Mouse (Mus musculus) forebrain, embryonic 11.5 days (tissue): ENCODE data around the gene Osbpl9. TPM values are rescaled to one million over a fixed set of nuclear protein-coding genes. Genes with fewer than 3 reads are reported as not detected.

Experiments used
- ATAC-seq: fragments of 200-750 bp; cut with Nextera tagmentation; replicated peaks from 2 replicates; pipeline ENCODE4 v1.8.0; 2017; ENCODE audit warnings: moderate TSS enrichment; ENCODE audit not compliant: low FRiP score
- DNase-seq: peaks from one replicate; pipeline ENCODE4 v3.0.0-alpha.2; 2017; ENCODE audit warnings: low spot score
- H3K27ac ChIP-seq: fragments of 300-500 bp; sonication (generic); 2 replicates; pipeline ENCODE4 v1.5.1; 2014; ENCODE audit warnings: low read depth, low read length
- H3K27me3 ChIP-seq: fragments of 300-500 bp; sonication (generic); 2 replicates; pipeline ENCODE4 v1.6.1; 2014; ENCODE audit warnings: mild to moderate bottlenecking, low read length, mixed read lengths; ENCODE audit not compliant: control insufficient read depth, insufficient read depth
- H3K36me3 ChIP-seq: fragments of 300-500 bp; sonication (generic); 2 replicates; pipeline ENCODE4 v1.6.1; 2014; ENCODE audit warnings: mild to moderate bottlenecking, low read length, moderate library complexity, mixed read lengths; ENCODE audit not compliant: control insufficient read depth, insufficient read depth
- H3K4me1 ChIP-seq: fragments of 300-500 bp; sonication (generic); replicated peaks from 2 replicates; pipeline ENCODE4 v1.6.1; 2014; ENCODE audit warnings: low read length, mixed read lengths; ENCODE audit not compliant: control insufficient read depth, insufficient read depth
- H3K4me2 ChIP-seq: fragments of 300-500 bp; sonication (generic); 2 replicates; pipeline ENCODE4 v1.6.1; 2014; ENCODE audit warnings: low read depth, mild to moderate bottlenecking, low read length, moderate library complexity, mixed read lengths; ENCODE audit not compliant: severe bottlenecking
- H3K4me3 ChIP-seq: fragments of 300-500 bp; sonication (generic); 2 replicates; pipeline ENCODE4 v1.5.1; 2014; ENCODE audit warnings: low read depth, low read length
- H3K9ac ChIP-seq: fragments of 300-500 bp; sonication (generic); 2 replicates; pipeline ENCODE4 v1.6.1; 2014; ENCODE audit warnings: low read length
- H3K9me3 ChIP-seq: fragments of 300-500 bp; sonication (generic); 2 replicates; pipeline ENCODE4 v1.6.1; 2016; ENCODE audit warnings: low read length, mixed read lengths; ENCODE audit not compliant: control insufficient read depth
- WGBS: fragments of 180-500 bp; shearing (Covaris S2); extraction: QIAGEN DNeasy Blood & Tissue Kit; methylation state at CpG from one replicate; pipeline ENCODE4 v1.1.7; 2014; 5-methylcytosine and 5-hydroxymethylcytosine counted together
- polyA plus RNA-seq: library from polyadenylated mRNA; unstranded; fragments of >200 nt; fragmentation: Nextera tagmentation; extraction: Ambion mirVana; gene quantifications from 2 replicates; pipeline ENCODE4 v1.2.1, GENCODE M21; 2014

Osbpl9 gene
- polyA plus RNA-seq, 1 experiment from 2014 or later, result 67.7 TPM

DNA sequence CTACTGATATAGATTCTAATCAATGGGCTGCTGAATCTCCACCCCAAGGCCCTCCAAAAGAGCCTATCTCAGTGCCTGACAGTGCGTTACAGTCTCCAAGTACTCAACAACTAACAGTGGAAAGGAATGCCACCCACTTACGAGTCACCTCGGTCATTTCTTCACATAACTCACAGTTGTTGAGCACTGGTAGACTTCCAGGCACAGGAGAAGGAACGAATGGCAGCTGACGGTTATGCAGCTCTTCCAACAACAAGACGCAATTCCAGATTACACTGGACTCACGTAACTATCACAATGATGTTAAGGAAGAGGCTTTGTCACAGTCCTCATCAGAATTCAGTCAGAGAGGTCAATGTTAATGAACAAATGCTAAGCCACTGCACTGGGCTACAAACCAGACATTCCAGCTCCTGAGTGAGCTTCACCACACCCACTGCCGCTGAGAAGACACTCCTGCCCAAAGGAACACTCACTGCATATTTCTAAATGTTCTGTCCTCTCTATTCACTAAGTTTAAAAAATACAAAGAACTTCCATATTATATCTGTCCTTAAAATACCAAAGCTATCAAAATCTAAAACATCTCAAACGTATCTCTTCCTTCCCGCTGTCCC, 70.7 kb downstream of the Osbpl9 start:
- Histone ChIP-seq H3K4me2 (no peak overlapping the region), H3K9ac (no peak overlapping the region), H3K27ac (no peak overlapping the region), H3K27me3 (no peaks in the 10 kb centered on the region), H3K36me3 (no peaks in the 10 kb centered on the region), H3K9me3 (no peaks in the 10 kb centered on the region), H3K4me3 (no peak overlapping the region), H3K4me1 (no peaks in the 10 kb centered on the region)
- DNase-seq, result no peak
- no peak for ATAC-seq
- WGBS, result 93% methylated on average over 10 of the region's 10 CpGs

DNA sequence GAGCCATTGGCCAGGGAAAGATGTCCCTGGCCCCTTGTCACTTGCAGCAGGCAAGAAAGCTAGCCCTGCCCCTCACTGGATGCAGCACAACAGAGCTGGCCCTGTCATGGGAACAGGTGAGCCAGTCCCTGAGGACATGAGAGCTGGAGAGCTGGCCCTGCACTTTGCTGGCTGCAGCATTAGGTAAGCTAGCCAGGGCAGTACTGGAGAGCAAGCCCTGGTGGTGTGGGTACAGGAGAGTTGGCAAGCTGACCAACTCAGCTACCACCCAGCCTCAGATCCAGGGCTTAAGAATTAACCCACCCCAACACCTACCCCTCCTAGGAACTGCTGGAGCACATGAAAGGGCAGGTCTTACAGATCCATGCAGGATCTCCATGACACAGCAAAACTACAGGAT, 73.1 kb downstream of the Osbpl9 start:
- Histone ChIP-seq H3K27me3 (no peaks in the 10 kb centered on the region), H3K4me2 (no peak overlapping the region), H3K9ac (no peak overlapping the region), H3K9me3 (no peaks in the 10 kb centered on the region), H3K36me3 (no peaks in the 10 kb centered on the region), H3K27ac (no peak overlapping the region), H3K4me1 (no peaks in the 10 kb centered on the region), H3K4me3 (no peak overlapping the region)
- ATAC-seq (no peak), DNase-seq (no peak)

GRCm38 (mm10) chr4:109128017-109128416, 74.1 kb downstream of the Osbpl9 start:
- H3K9me3 ChIP-seq, result no peaks in the 10 kb centered on the region
- H3K9ac ChIP-seq, result no peak overlapping the region
- H3K27me3 ChIP-seq, result no peaks in the 10 kb centered on the region
- no peak for ATAC-seq
- H3K4me2 ChIP-seq, result no peak overlapping the region
- no peaks in the 10 kb centered on the region for H3K36me3 ChIP-seq
- H3K4me3 ChIP-seq, result no peak overlapping the region
- H3K4me1 ChIP-seq, result no peaks in the 10 kb centered on the region
- 69% methylated on average over 9 of the region's 9 CpGs for WGBS
- DNase-seq, result no peak
- no peak overlapping the region for H3K27ac ChIP-seq

GRCm38 (mm10) chr4:109126834-109127564, 75.1 kb downstream of the Osbpl9 start:
- DNase-seq (no peak), ATAC-seq (no peak; the same call in 1 of the 2 replicates)
- H3K27me3 ChIP-seq, result no peaks in the 10 kb centered on the region
- H3K4me2 ChIP-seq, result no peak overlapping the region
- no peaks in the 10 kb centered on the region for H3K4me1 ChIP-seq
- no peaks in the 10 kb centered on the region for H3K9me3 ChIP-seq
- H3K9ac ChIP-seq, result no peak overlapping the region
- H3K36me3 ChIP-seq, result no peaks in the 10 kb centered on the region
- no peak overlapping the region for H3K27ac ChIP-seq
- H3K4me3 ChIP-seq, result no peak overlapping the region
- WGBS, result 60% methylated on average over 9 of the region's 10 CpGs

DNA sequence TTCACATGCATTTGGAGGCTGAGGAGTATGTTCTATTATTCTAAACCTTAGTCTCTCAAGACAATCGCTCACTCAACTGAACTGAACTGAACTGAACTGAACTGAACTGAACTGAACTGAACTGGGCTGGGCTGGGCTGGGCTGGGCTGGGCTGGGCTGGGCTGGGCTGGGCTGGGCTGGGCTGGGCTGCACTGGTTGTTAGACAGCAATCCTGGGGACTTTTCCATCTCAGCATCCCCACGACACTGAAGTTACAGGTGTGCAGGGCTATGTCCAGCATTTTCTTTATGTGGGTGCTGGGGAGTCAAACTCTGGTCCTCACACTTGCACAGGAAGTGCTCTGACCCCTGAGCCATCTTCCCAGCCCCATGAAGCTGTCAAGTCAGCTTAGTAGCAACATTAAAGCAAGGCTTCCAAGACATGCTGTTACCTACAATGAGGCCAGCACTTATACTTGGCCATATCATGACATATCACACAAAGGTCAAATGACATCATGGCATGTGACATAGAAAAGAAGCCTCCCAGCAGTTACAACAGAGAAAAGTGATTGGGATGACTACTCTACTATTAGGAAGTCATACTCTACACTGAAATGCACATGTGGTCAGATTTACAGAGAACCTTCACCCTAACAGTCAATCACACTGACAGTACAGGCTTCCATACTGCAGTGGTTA, 76.2 kb downstream of the Osbpl9 start:
- 74% methylated on average over 2 of the region's 2 CpGs for WGBS
- ATAC-seq, result no peak
- no peaks in the 10 kb centered on the region for H3K4me1 ChIP-seq

DNA sequence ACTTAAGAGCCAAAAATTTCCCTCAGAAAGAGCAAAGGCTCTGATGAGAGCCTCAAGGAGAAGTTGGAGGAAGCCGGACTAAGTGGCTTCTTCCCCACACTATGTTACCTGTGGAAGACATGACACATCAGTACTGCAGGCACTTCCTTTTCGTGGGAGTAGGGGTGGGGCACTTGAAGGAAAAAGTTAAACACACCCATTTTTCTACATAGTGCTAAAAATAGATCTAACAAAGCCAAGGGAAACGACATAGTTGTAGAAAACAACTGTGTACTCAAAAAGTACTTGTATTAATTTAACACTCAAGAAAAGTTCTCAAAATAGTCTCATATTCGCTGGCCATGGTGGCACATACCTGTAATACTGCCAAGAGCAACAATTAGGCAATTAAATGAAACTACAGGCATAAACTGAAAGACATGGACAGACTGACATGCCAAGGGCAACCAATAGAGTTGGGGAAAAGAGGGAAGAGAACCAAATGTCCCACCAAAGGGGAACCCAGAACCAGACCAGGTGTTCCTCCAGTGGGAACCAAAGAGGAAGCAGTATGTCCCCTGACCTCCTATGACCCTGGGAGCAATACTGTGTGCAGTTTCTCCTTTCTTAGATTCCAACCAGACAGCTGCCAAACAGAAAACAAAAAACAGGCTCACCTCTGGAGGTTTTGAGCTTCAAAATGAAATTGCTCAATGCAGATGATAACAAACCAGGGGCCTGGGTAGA, 79.1 kb downstream of the Osbpl9 start:
- Histone ChIP-seq H3K36me3 (no peaks in the 10 kb centered on the region), H3K4me1 (0 out of 2 replicates have a peak, but pooled peaks cover 2% of the 10 kb centered on the region), H3K27ac (no peak overlapping the region), H3K9ac (no peak overlapping the region), H3K4me2 (no peak overlapping the region), H3K4me3 (no peak overlapping the region), H3K9me3 (no peaks in the 10 kb centered on the region), H3K27me3 (no peaks in the 10 kb centered on the region)
- no peak for ATAC-seq
- DNase-seq, result no peak
- 82% methylated on average over 4 of the region's 4 CpGs for WGBS

More for the DNA sequence above, 76.2 kb downstream of the Osbpl9 start:
- H3K4me3 ChIP-seq, result no peak overlapping the region
- H3K36me3 ChIP-seq, result no peaks in the 10 kb centered on the region
- H3K9me3 ChIP-seq, result no peaks in the 10 kb centered on the region
- DNase-seq, result no peak
- no peak overlapping the region for H3K27ac ChIP-seq
- no peaks in the 10 kb centered on the region for H3K27me3 ChIP-seq
- H3K9ac ChIP-seq, result no peak overlapping the region
- H3K4me2 ChIP-seq, result no peak overlapping the region

- H3K4me1 ChIP-seq, result peaks cover 2% of the 10 kb centered on the region; the same call in 1 of the 2 replicates
- H3K9me3 ChIP-seq, result no peaks in the 10 kb centered on the region
- no peak overlapping the region for H3K27ac ChIP-seq
- H3K4me2 ChIP-seq, result no peak overlapping the region
- 93% methylated on average over 6 of the region's 6 CpGs for WGBS
- ATAC-seq, result no peak
- no peaks in the 10 kb centered on the region for H3K27me3 ChIP-seq
- H3K4me3 ChIP-seq, result no peak overlapping the region
- H3K9ac ChIP-seq, result no peak overlapping the region
- no peaks in the 10 kb centered on the region for H3K36me3 ChIP-seq
- no peak for DNase-seq
Observed at GRCm38 (mm10) chr4:109120735-109121134, 81.3 kb downstream of the Osbpl9 start.

DNA sequence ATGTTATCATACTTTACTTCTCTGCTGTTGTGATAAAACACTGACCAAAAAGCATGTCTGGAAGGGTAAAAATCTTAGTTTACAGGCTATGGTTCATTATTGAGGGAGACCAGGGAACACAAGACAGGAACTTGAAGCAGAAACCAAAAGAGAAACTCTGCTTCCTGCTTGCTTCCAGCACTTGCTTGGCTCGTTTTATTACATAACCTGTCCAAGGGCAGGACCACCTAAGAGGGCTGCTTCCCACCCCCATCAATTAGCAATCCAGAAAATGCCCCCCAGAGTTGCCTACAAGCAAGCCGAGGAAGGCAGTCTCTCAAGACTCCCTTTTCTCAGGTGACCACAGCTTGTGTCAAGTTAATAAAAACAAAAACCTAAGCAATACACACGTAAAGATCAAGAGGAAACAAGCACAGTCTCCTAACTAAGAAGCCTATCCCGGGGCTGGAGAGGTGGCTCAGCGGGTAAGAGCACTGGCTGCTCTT, 82.4 kb downstream of the Osbpl9 start:
- DNase-seq (no peak), ATAC-seq (no peak)
- peaks cover 2% of the 10 kb centered on the region; the same call in 1 of the 2 replicates for H3K4me1 ChIP-seq
- H3K4me3 ChIP-seq, result no peak overlapping the region
- WGBS, result 86% methylated on average over 5 of the region's 5 CpGs
- H3K36me3 ChIP-seq, result no peaks in the 10 kb centered on the region
- no peak overlapping the region for H3K27ac ChIP-seq
- no peaks in the 10 kb centered on the region for H3K9me3 ChIP-seq
- no peaks in the 10 kb centered on the region for H3K27me3 ChIP-seq
- H3K4me2 ChIP-seq, result no peak overlapping the region
- H3K9ac ChIP-seq, result no peak overlapping the region
